Mouse (Mus musculus): ENCODE results near the gene Spata7.

The Spata7 gene

GRCm38 (mm10) chr12:98674627-98675143, 46.7 kb downstream of the Spata7 start:
- peak; percentile 79 to 82 for DNase-seq

GRCm38 (mm10) chr12:98676861-98677260, 48.9 kb downstream of the Spata7 start:
- no peak for DNase-seq

- no peak for DNase-seq
These were observed 49.4 kb downstream of the Spata7 start for GRCm38 (mm10) chr12:98677336-98677735.

DNA sequence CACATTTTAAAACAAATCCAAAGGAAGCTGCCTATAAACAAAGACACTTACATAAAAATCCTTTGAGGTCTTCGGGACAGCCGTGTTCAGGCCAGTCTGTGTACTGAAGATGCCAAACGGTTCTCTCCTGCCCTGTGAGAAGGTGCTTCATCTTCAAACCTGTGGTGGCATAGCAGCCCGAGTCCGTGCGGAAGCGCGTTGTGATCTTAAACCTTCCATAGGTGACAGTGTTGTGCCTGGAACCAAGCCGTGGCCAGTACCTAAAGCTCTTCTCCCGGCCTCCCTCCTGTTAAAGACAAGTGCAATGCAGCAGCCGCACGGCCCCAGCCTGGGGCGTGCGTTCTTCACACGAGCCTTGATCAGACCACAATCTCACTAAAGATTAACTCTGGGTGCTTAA, 51.9 kb downstream of the Spata7 start:
- DNase-seq, result no peak

GRCm38 (mm10) chr12:98682196-98682595, 54.2 kb downstream of the Spata7 start:
- no peak for DNase-seq

DNA sequence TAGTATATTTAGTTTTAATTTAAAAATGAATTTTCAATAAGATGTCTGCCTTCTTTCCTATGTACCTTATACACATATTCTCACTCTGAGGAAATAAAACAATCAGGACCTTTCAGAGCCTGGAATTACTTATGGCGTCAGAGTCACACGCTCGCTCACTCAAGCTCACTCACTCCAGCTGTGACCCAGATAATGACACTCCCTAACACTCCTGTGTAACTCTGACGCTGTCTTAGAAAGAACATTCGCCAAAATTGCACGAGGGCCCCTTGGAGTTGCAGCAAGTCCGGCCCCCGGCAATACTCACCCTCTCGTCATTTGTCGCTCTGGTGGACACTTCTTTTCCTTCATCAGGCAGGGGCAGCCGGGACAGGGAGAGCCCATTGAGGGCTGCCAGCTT, 55.2 kb downstream of the Spata7 start:
- DNase-seq, result no peak

DNA sequence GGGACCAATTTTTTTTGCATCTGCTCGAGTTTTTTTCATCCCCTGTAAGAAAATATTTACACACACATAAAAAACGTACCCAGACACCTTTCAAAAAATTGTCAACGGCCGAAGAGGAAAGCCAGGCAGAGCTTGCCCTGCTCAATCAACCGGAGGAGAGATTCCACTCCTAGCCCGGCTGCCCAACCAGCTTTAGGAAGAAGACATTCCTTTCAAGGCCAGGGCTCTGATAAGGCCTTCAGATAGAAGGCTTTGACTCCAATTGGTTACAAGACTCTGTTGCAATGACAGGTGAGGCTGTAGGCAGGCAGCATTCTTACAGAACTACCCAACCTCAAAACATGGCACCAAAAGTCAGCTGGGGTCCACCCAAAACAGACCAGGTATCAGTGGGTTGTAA, 55.6 kb downstream of the Spata7 start:
- DNase-seq, result no peak

GRCm38 (mm10) chr12:98690230-98690629, 62.3 kb downstream of the Spata7 start:
- no peak for DNase-seq

DNA sequence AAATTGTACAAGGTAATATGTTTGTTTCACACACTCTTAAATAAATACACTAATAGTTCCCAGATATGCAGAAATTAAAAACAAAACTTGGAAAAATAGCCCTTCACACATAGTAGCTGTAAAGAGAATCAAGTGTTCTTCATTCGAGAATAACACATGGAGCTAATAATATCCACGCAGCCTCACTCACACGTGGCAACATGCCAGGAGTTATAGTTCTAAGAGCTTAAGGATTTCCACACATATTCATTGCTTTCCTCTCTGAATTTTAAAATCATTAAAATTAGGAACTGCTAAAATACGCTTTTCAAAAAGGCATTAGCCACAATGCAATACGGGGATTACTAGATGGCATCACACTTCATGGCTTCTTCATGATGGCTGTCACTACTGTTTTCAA, 69.2 kb downstream of the Spata7 start:
- DNase-seq, result no peak

GRCm38 (mm10) chr12:98701564-98701963, 73.6 kb downstream of the Spata7 start:
- peak; percentile 69 to 71 for DNase-seq

- DNase-seq, result no peak
These were observed 75.6 kb downstream of the Spata7 start for GRCm38 (mm10) chr12:98703554-98703953.

DNA sequence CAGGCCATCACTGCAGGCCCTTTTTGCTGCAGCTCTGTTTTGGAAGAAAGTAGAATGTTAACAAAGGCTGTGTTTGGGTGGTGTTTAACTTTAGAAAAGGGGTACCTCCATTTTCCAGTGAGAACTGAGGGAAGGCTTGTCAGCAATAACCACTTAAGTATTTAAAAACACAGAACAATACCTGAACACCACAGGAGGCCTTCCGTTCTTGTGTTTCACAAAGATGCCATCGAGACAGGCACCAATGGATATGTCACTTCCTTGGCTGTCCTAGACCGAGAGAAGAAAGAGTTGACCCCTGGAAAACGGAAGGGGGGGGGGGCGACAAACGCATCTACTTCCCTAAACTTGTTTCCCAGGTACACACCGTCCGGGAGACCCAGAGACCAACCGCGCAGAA, 76.0 kb downstream of the Spata7 start:
- no peak for DNase-seq

- no peak for DNase-seq
These were observed 84.9 kb downstream of the Spata7 start for GRCm38 (mm10) chr12:98712819-98713218.

DNA sequence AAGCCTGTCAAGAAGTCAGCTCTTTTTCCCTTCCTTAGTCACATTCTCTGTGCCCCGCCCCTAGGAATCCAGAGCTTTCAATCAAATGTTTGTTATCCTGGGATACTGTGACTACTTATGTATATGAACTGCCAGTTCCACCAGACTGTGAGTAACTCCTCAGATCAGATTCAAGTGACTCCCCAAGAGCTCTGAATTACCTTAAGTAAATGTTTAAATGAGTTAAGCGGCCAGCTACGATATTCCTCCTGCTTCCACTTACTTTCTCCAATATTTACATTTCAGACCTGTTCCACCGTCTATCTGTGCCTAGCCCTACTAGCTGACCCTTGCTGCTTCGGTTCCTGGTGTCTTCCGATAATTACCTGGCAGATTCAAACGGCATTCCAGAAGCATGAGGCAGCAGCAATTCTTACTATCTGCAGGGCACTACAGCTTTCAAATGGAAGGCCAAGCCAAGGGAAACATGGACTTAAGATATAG, 85.7 kb downstream of the Spata7 start:
- no peak for DNase-seq

- no peak for DNase-seq
These were observed 86.8 kb downstream of the Spata7 start for GRCm38 (mm10) chr12:98714757-98715156.

DNA sequence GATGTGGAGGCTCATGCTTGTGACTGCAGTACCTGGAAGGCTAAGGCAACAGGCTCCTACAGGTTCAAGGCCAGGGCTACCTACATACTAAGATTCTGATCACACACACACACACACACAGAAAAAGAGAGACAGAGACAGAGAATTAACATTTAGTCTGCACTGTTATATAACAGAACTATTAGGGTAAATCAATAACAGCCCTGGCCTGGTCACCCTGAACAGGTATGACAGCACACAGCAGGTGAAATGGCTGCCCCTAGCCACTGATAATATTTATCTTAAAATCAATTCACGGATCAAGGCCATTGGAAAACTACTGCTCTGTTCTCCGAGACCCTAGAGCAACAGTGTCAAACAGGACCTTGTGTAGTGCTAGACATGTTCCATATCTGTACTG, 88.2 kb downstream of the Spata7 start:
- no peak for DNase-seq

Measured in cerebellum, postnatal 36 days (tissue).